Mouse (Mus musculus): ENCODE data around the gene Eif3b. TPM values are rescaled to one million over a fixed set of nuclear protein-coding genes. Genes with fewer than 3 reads are reported as not detected.

Eif3b gene
- polyA plus RNA-seq, 1 experiment from 2014 or later: 101 TPM

- no peak overlapping the region for H3K4me2 ChIP-seq
- peaks cover 8% of the 10 kb centered on the region; the same call in 1 of the 2 replicates for H3K27me3 ChIP-seq
- H3K9me3 ChIP-seq (replicated peaks): no peaks in the 10 kb centered on the region
- DNase-seq (no peak), ATAC-seq (ENCODE audit: low read depth) (no peak)
- no peaks in the 10 kb centered on the region for H3K36me3 ChIP-seq
- no peak overlapping the region for H3K9ac ChIP-seq
- H3K4me3 ChIP-seq (replicated peaks): no peak overlapping the region
- H3K27ac ChIP-seq: no peak overlapping the region
- 51% methylated on average over 8 of the region's 8 CpGs for WGBS (ENCODE audit: insufficient replicate concordance)
- no peaks in the 10 kb centered on the region for H3K4me1 ChIP-seq (replicated peaks)
Measured at GRCm38 (mm10) chr5:140396166-140396940, 22.8 kb upstream of the Eif3b start.

GRCm38 (mm10) chr5:140402640-140403270 lies 16.4 kb upstream of the Eif3b start:
- 73% methylated on average over 4 of the region's 4 CpGs for WGBS (ENCODE audit: insufficient replicate concordance)
- Histone ChIP-seq H3K9ac (no peak overlapping the region), H3K27me3 (peaks cover 4% of the 10 kb centered on the region), H3K27ac (no peak overlapping the region), H3K36me3 (no peaks in the 10 kb centered on the region), H3K9me3 (replicated peaks) (no peaks in the 10 kb centered on the region), H3K4me2 (no peak overlapping the region), H3K4me1 (replicated peaks) (no peaks in the 10 kb centered on the region), H3K4me3 (replicated peaks) (no peak overlapping the region)
- ATAC-seq (ENCODE audit: low read depth) (no peak), DNase-seq (no peak)

GRCm38 (mm10) chr5:140405126-140405525 lies 14.0 kb upstream of the Eif3b start:
- DNase-seq (no peak), ATAC-seq (ENCODE audit: low read depth) (no peak)
- Histone ChIP-seq H3K36me3 (no peaks in the 10 kb centered on the region), H3K27me3 (no peaks in the 10 kb centered on the region; the same call in 1 of the 2 replicates), H3K9me3 (replicated peaks) (no peaks in the 10 kb centered on the region), H3K4me2 (no peak overlapping the region), H3K27ac (no peak overlapping the region), H3K4me1 (replicated peaks) (no peaks in the 10 kb centered on the region), H3K4me3 (replicated peaks) (no peak overlapping the region), H3K9ac (no peak overlapping the region)
- WGBS (ENCODE audit: insufficient replicate concordance): 73% methylated on average over 6 of the region's 6 CpGs

GRCm38 (mm10) chr5:140406666-140407065 lies 12.5 kb upstream of the Eif3b start:
- H3K4me1 ChIP-seq (replicated peaks): no peaks in the 10 kb centered on the region
- no peak overlapping the region for H3K27ac ChIP-seq
- H3K9ac ChIP-seq: no peak overlapping the region
- ATAC-seq (ENCODE audit: low read depth) (no peak), DNase-seq (no peak)
- H3K9me3 ChIP-seq (replicated peaks): no peaks in the 10 kb centered on the region
- 42% methylated on average over 6 of the region's 6 CpGs for WGBS (ENCODE audit: insufficient replicate concordance)
- H3K4me2 ChIP-seq: no peak overlapping the region
- H3K27me3 ChIP-seq: no peaks in the 10 kb centered on the region; the same call in 1 of the 2 replicates
- no peak overlapping the region for H3K4me3 ChIP-seq (replicated peaks)
- no peaks in the 10 kb centered on the region for H3K36me3 ChIP-seq

- H3K9me3 ChIP-seq (replicated peaks): no peaks in the 10 kb centered on the region
- H3K27me3 ChIP-seq: no peaks in the 10 kb centered on the region
- H3K4me3 ChIP-seq (replicated peaks): no peak overlapping the region
- no peak overlapping the region for H3K27ac ChIP-seq
- ATAC-seq (ENCODE audit: low read depth): no peak
- no peak overlapping the region for H3K4me2 ChIP-seq
- no peak for DNase-seq
- no peaks in the 10 kb centered on the region for H3K36me3 ChIP-seq
- H3K9ac ChIP-seq: no peak overlapping the region
- H3K4me1 ChIP-seq (replicated peaks): no peaks in the 10 kb centered on the region
Measured at GRCm38 (mm10) chr5:140408801-140409200, 10.3 kb upstream of the Eif3b start.

GRCm38 (mm10) chr5:140411339-140411738 lies 7.8 kb upstream of the Eif3b start:
- H3K9ac ChIP-seq: no peak overlapping the region
- ATAC-seq (ENCODE audit: low read depth) (peak; percentile 69; the same call in 1 of the 2 replicates), DNase-seq (peak; percentile 59)
- H3K4me1 ChIP-seq (replicated peaks): no peaks in the 10 kb centered on the region
- no peak overlapping the region for H3K4me3 ChIP-seq (replicated peaks)
- H3K4me2 ChIP-seq: no peak overlapping the region
- no peak overlapping the region for H3K27ac ChIP-seq
- 17% methylated on average over 8 of the region's 8 CpGs for WGBS (ENCODE audit: insufficient replicate concordance)
- no peaks in the 10 kb centered on the region for H3K9me3 ChIP-seq (replicated peaks)
- no peaks in the 10 kb centered on the region for H3K27me3 ChIP-seq
- no peaks in the 10 kb centered on the region for H3K36me3 ChIP-seq

GRCm38 (mm10) chr5:140414647-140415046 lies 4.5 kb upstream of the Eif3b start:
- WGBS (ENCODE audit: insufficient replicate concordance): 51% methylated on average over 4 of the region's 4 CpGs
- Histone ChIP-seq H3K9ac (no peak overlapping the region), H3K36me3 (no peaks in the 10 kb centered on the region), H3K4me3 (replicated peaks) (no peak overlapping the region), H3K4me1 (replicated peaks) (peaks cover 8% of the 10 kb centered on the region; the same call in 1 of the 2 replicates), H3K27me3 (no peaks in the 10 kb centered on the region), H3K9me3 (replicated peaks) (no peaks in the 10 kb centered on the region), H3K4me2 (no peak overlapping the region), H3K27ac (no peak overlapping the region)
- ATAC-seq (ENCODE audit: low read depth): no peak
- DNase-seq: no peak

GRCm38 (mm10) chr5:140418106-140418488 lies 1.0 kb upstream of the Eif3b start:
- peak overlapping the region; percentile 93 for H3K4me2 ChIP-seq
- peaks cover 39% of the 10 kb centered on the region for H3K4me1 ChIP-seq (replicated peaks)
- DNase-seq: peak; percentile 10
- H3K27ac ChIP-seq: peak overlapping the region; percentile 89
- H3K4me3 ChIP-seq (replicated peaks): peak overlapping the region; percentile 79
- no peaks in the 10 kb centered on the region for H3K9me3 ChIP-seq (replicated peaks)
- 0 out of 2 replicates have a peak, but pooled peaks have one; percentile 10 for ATAC-seq (ENCODE audit: low read depth)
- WGBS (ENCODE audit: insufficient replicate concordance): under 1% methylated on average over 12 of the region's 12 CpGs
- H3K27me3 ChIP-seq: no peaks in the 10 kb centered on the region
- peaks cover 16% of the 10 kb centered on the region for H3K36me3 ChIP-seq
- H3K9ac ChIP-seq: peak overlapping the region; percentile 82

- WGBS (ENCODE audit: insufficient replicate concordance): under 1% methylated on average over 62 of the region's 62 CpGs
- DNase-seq (peak; percentile 50), ATAC-seq (ENCODE audit: low read depth) (peak; percentile 76)
- H3K36me3 ChIP-seq: peaks cover 27% of the 10 kb centered on the region
- peaks cover 39% of the 10 kb centered on the region for H3K4me1 ChIP-seq (replicated peaks)
- H3K9me3 ChIP-seq (replicated peaks): no peaks in the 10 kb centered on the region
- H3K27ac ChIP-seq: peak overlapping the region; percentile 85
- H3K9ac ChIP-seq: peak overlapping the region; percentile 95
- peak overlapping the region; percentile 93 for H3K4me2 ChIP-seq
- no peaks in the 10 kb centered on the region for H3K27me3 ChIP-seq
- peak overlapping the region; percentile 79 for H3K4me3 ChIP-seq (replicated peaks)
Measured at GRCm38 (mm10) chr5:140419442-140420080, 433 bp downstream of the Eif3b start.

- Histone ChIP-seq H3K27ac (peak overlapping the region; percentile 85), H3K4me1 (replicated peaks) (peaks cover 39% of the 10 kb centered on the region), H3K9ac (peak overlapping the region; percentile 95), H3K4me2 (peak overlapping the region; percentile 93), H3K36me3 (peaks cover 38% of the 10 kb centered on the region), H3K27me3 (no peaks in the 10 kb centered on the region), H3K9me3 (replicated peaks) (no peaks in the 10 kb centered on the region), H3K4me3 (replicated peaks) (peak overlapping the region; percentile 79)
- DNase-seq (peak; percentile 45), ATAC-seq (ENCODE audit: low read depth) (no peak)
- 11% methylated on average over 4 of the region's 4 CpGs for WGBS (ENCODE audit: insufficient replicate concordance)
Measured at GRCm38 (mm10) chr5:140420616-140421015, 1.5 kb downstream of the Eif3b start.

- H3K9ac ChIP-seq: no peak overlapping the region
- H3K36me3 ChIP-seq: peaks cover 84% of the 10 kb centered on the region
- DNase-seq: no peak
- ATAC-seq (ENCODE audit: low read depth): no peak
- no peak overlapping the region for H3K4me2 ChIP-seq
- no peaks in the 10 kb centered on the region for H3K9me3 ChIP-seq (replicated peaks)
- peaks cover 25% of the 10 kb centered on the region for H3K4me1 ChIP-seq (replicated peaks)
- no peak overlapping the region for H3K27ac ChIP-seq
- H3K27me3 ChIP-seq: no peaks in the 10 kb centered on the region
- WGBS (ENCODE audit: insufficient replicate concordance): 90% methylated on average over 17 of the region's 17 CpGs
- H3K4me3 ChIP-seq (replicated peaks): no peak overlapping the region
Measured at GRCm38 (mm10) chr5:140425016-140425783, 6.1 kb downstream of the Eif3b start.

Measured in liver, embryonic 13.5 days (tissue).